Mouse (Mus musculus): Measurements from ENCODE around the gene Bmp8b.

DNA sequence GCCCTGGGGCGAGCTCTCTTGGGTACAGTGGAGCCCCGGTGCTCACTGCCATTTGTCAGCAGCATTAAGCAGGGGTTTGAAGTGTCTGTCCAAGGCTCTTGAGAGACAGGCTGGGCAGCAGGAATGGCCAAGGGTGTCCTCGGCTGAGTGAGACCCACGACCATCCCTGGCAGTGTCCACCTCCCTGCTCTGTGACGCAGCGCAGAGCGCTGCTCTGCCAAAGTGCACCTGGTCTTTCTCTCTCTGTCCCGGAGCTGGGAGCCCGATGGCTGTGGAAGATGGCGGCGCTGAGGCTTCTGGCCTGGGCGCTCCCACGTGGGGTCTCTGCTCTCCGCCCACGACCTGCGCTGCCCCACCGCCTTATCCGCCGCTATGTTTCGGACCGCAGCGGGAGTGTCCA lies 11.0 kb downstream of the Bmp8b start, which contains the start of gene Oxct2b:
- TF ChIP-seq CTCF (IDR thresholded peaks at IDR 0.05; ENCODE audit: insufficient read depth, low read length) (no peak), POLR2A (IDR thresholded peaks at IDR 0.05; ENCODE audit: borderline replicate concordance, extremely low read depth, low read depth, low read length) (no peak)
